Mouse (Mus musculus) neural tube, embryonic 11.5 days (tissue): ENCODE data around the gene Cabp7. TPM values are rescaled to one million over a fixed set of nuclear protein-coding genes. Genes with fewer than 3 reads are reported as not detected.

ENCODE experiments used
- ATAC-seq: fragments of 200-750 bp; cut with Nextera tagmentation; 2 replicates; pipeline ENCODE4 v1.8.0; 2017; ENCODE audit warnings: moderate number of reproducible peaks, mild to moderate bottlenecking, moderate TSS enrichment, moderate library complexity; ENCODE audit not compliant: insufficient read depth, low FRiP score, low TSS enrichment
- DNase-seq: peaks from one replicate; pipeline ENCODE4 v3.0.0-alpha.2; 2015; ENCODE audit warnings: low spot score
- H3K27ac ChIP-seq: fragments of 300-500 bp; sonication (generic); 2 replicates; pipeline ENCODE4 v1.5.1; 2014; ENCODE audit warnings: low read depth, mild to moderate bottlenecking, low read length
- H3K27me3 ChIP-seq: fragments of 300-500 bp; sonication (generic); 2 replicates; pipeline ENCODE4 v1.6.1; 2014; ENCODE audit warnings: mild to moderate bottlenecking, low read length, mixed read lengths; ENCODE audit not compliant: control insufficient read depth, insufficient read depth
- H3K36me3 ChIP-seq: fragments of 300-500 bp; sonication (generic); 2 replicates; pipeline ENCODE4 v1.6.1; 2014; ENCODE audit warnings: mild to moderate bottlenecking, low read length, moderate library complexity, mixed read lengths; ENCODE audit not compliant: control insufficient read depth, insufficient read depth
- H3K4me1 ChIP-seq: fragments of 300-500 bp; sonication (generic); 2 replicates; pipeline ENCODE4 v1.6.1; 2014; ENCODE audit warnings: low read length, mixed read lengths; ENCODE audit not compliant: control insufficient read depth, insufficient read depth
- H3K4me2 ChIP-seq: fragments of 300-500 bp; sonication (generic); 2 replicates; pipeline ENCODE4 v1.6.1; 2014; ENCODE audit warnings: low read depth, mild to moderate bottlenecking, moderate library complexity
- H3K4me3 ChIP-seq: fragments of 300-500 bp; sonication (generic); 2 replicates; pipeline ENCODE4 v1.5.1; 2014; ENCODE audit warnings: low read depth, low read length
- H3K9ac ChIP-seq: fragments of 300-500 bp; sonication (generic); 2 replicates; pipeline ENCODE4 v1.6.1; 2014; ENCODE audit warnings: mild to moderate bottlenecking, low read length
- H3K9me3 ChIP-seq: fragments of 300-500 bp; sonication (generic); 2 replicates; pipeline ENCODE4 v1.6.1; 2016; ENCODE audit warnings: low read length; ENCODE audit not compliant: control insufficient read depth
- WGBS: fragments of 180-500 bp; shearing (Covaris S2); extraction: QIAGEN DNeasy Blood & Tissue Kit; methylation state at CpG from one replicate; pipeline ENCODE4 v1.1.7; 2014; 5-methylcytosine and 5-hydroxymethylcytosine counted together
- polyA plus RNA-seq: library from polyadenylated mRNA; unstranded; fragments of >200 nt; fragmentation: Nextera tagmentation; extraction: Ambion mirVana; gene quantifications from 2 replicates; pipeline ENCODE4 v1.2.1, GENCODE M21; 2014

Gene Cabp7
- polyA plus RNA-seq, 1 experiment from 2014 or later: 3.4 TPM

DNA sequence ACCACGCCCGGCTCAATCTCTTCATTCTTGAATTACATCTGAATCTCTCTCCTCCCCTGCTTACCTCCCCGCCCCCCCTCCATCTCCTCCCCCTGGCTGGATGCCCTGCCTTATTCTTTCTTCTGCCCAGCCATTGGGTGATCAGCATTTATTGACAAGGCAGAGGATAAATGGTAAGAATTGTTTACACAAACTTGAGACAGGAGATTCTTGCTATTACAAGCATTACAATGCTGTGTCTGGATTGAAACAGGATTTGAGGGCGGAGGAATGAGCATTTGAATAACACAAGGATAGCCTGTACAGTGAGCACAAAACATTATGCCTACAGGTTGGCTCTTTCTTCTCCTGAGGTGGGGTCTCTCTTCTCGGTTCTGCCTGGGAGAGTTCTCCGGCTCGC, 56.2 kb downstream of the Cabp7 start:
- Histone ChIP-seq H3K9me3 (no peaks in the 10 kb centered on the region), H3K4me2 (no peak overlapping the region), H3K36me3 (no peaks in the 10 kb centered on the region), H3K4me3 (no peak overlapping the region), H3K4me1 (no peaks in the 10 kb centered on the region), H3K9ac (no peak overlapping the region), H3K27me3 (no peaks in the 10 kb centered on the region), H3K27ac (no peak overlapping the region)
- DNase-seq (no peak), ATAC-seq (no peak)
- 92% methylated on average over 7 of the region's 7 CpGs for WGBS

DNA sequence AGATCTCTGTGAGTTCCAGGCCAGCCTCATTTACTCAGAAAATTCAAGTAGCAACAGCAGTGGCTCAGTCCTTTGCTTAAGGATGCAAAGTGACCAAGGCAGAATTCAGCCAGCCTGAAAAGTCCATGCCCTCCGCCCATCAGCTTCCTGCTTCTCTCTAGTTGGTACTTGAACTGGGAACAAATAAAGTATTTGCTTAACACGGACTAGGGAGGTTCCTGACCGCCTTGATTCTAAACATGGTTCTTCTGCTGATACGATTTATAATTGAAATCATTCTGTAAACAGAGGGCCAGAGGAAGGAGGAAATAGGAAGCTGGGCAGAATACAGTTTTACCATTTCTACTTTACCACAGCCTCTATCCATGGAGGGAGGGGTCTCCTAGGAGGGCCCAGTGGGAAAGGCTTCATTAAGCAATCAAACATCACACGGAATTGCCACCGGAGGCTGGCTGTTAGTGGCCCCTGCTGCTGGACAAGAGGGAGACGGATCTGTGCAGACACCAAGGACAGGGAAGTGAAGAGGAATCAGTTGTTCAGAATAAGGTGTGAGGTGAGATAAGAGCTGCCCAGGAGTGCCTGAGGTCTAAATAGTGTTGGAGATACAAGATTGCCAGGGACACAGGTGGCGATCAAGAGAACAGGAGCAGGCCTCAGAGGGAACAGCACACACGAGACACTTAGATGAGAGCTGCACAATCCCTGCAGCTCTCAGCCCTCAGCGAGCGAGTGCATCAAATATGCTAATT, 57.8 kb downstream of the Cabp7 start:
- H3K27ac ChIP-seq: no peak overlapping the region
- no peaks in the 10 kb centered on the region for H3K4me1 ChIP-seq
- no peak overlapping the region for H3K4me3 ChIP-seq
- H3K9me3 ChIP-seq: no peaks in the 10 kb centered on the region
- H3K4me2 ChIP-seq: no peak overlapping the region
- 53% methylated on average over 11 of the region's 11 CpGs for WGBS
- no peaks in the 10 kb centered on the region for H3K36me3 ChIP-seq
- ATAC-seq: no peak
- no peak for DNase-seq
- H3K27me3 ChIP-seq: no peaks in the 10 kb centered on the region
- H3K9ac ChIP-seq: no peak overlapping the region

GRCm38 (mm10) chr11:4687874-4688273, 58.7 kb downstream of the Cabp7 start:
- no peak for ATAC-seq
- Histone ChIP-seq H3K9ac (no peak overlapping the region), H3K4me3 (no peak overlapping the region), H3K27ac (no peak overlapping the region), H3K9me3 (no peaks in the 10 kb centered on the region), H3K27me3 (no peaks in the 10 kb centered on the region), H3K36me3 (peaks cover 6% of the 10 kb centered on the region), H3K4me1 (no peaks in the 10 kb centered on the region), H3K4me2 (no peak overlapping the region)
- DNase-seq: no peak
- WGBS: 45% methylated on average over 3 of the region's 3 CpGs

DNA sequence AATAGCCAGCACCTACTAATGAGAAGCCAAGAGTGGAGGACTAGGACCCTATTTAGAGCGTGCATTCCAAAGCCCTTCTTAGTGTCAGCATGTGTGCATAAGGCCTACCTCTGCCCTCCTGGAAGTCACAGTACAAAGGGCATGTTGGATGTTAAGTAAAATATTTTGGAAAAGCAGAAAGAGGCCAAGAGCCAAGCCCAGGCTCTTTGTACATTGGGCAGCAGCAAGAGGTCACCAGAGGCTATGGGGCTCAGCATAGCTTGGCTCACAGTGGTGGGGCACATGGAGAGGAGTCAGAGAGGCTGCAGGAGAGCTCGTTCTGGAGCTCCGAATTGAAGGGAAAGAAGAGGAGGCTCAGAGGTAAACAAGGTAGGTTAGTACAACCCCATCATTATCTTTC, 59.6 kb downstream of the Cabp7 start:
- Histone ChIP-seq H3K9ac (no peak overlapping the region), H3K27ac (no peak overlapping the region), H3K4me2 (no peak overlapping the region), H3K9me3 (no peaks in the 10 kb centered on the region), H3K36me3 (peaks cover 6% of the 10 kb centered on the region), H3K27me3 (no peaks in the 10 kb centered on the region), H3K4me3 (no peak overlapping the region), H3K4me1 (no peaks in the 10 kb centered on the region)
- 86% methylated on average over 3 of the region's 3 CpGs for WGBS
- no peak for ATAC-seq
- no peak for DNase-seq

Other genes starting within 250 kb of the Cabp7 start
- gene Mtmr3, start 151.9 kb downstream of the Cabp7 start, polyA plus RNA-seq: 30.2 and 36.8 TPM in 2 replicates
- not detected in 2 replicates for gene Gm11032, start 126.7 kb downstream of the Cabp7 start, polyA plus RNA-seq
- gene Ascc2, start 109.0 kb downstream of the Cabp7 start, polyA plus RNA-seq: 35.0 and 36.1 TPM in 2 replicates
- gene Uqcr10, start 42.4 kb downstream of the Cabp7 start, polyA plus RNA-seq: 505 and 528 TPM in 2 replicates
- 75.5 and 82.3 TPM in 2 replicates for gene Zmat5, start 42.1 kb downstream of the Cabp7 start, polyA plus RNA-seq
- 56.6 and 67.7 TPM in 2 replicates for gene Nf2, start 102.8 kb upstream of the Cabp7 start, polyA plus RNA-seq
- 80.4 and 82.9 TPM in 2 replicates for gene Nipsnap1, start 127.2 kb upstream of the Cabp7 start, polyA plus RNA-seq
- 56.5 and 61.1 TPM in 2 replicates for gene Thoc5, start 148.5 kb upstream of the Cabp7 start, polyA plus RNA-seq
- 1.4 and 1.9 TPM in 2 replicates for gene Nefh, start 201.3 kb upstream of the Cabp7 start, polyA plus RNA-seq
- gene Ap1b1, start 240.0 kb upstream of the Cabp7 start, polyA plus RNA-seq: 65.1 and 73.6 TPM in 2 replicates